Mouse (Mus musculus) monocyte, adult 5-6 weeks (primary cell): ENCODE results near the gene Tgfbr2. TPM values are rescaled to one million over a fixed set of nuclear protein-coding genes. Genes with fewer than 3 reads are reported as not detected.

Experiments used
- ATAC-seq: fragments of 153-309, 156-312 bp; replicated peaks from 2 replicates; pipeline ENCODE4 v1.8.0; 2017; ENCODE audit warnings: mild to moderate bottlenecking; ENCODE audit not compliant: low TSS enrichment, insufficient number of reproducible peaks, severe bottlenecking, poor library complexity, low FRiP score
- total RNA-seq: library from RNA; stranded (forward); fragments of 200-1000, 200-491, 200-594 nt; gene quantifications from 3 replicates; pipeline ENCODE4 v1.2.3, GENCODE M21; 2017

Tgfbr2 gene
- 87.0 to 88.7 TPM (median 88.0 TPM) in 3 replicates for total RNA-seq

- ATAC-seq = peak; percentile 71
These were observed at the start of gene Tgfbr2 for GRCm38 (mm10) chr9:116174481-116175461. Gene Tgfbr2, minus strand, starts transcription at chr9:116175360.

GRCm38 (mm10) chr9:116223368-116223767 is 48.2 kb upstream of the Tgfbr2 start:
- ATAC-seq = no peak

- no peak for ATAC-seq
These were observed 47.5 kb upstream of the Tgfbr2 start for GRCm38 (mm10) chr9:116222643-116223042.

GRCm38 (mm10) chr9:116222000-116222399 is 46.8 kb upstream of the Tgfbr2 start:
- ATAC-seq = no peak

GRCm38 (mm10) chr9:116221565-116221964 is 46.4 kb upstream of the Tgfbr2 start:
- no peak for ATAC-seq

- no peak for ATAC-seq
These were observed 45.5 kb upstream of the Tgfbr2 start for GRCm38 (mm10) chr9:116220616-116221015.

- no peak for ATAC-seq
These were observed 45.0 kb upstream of the Tgfbr2 start for GRCm38 (mm10) chr9:116220159-116220515.

GRCm38 (mm10) chr9:116219234-116220158 is 44.3 kb upstream of the Tgfbr2 start:
- no peak for ATAC-seq

- no peak for ATAC-seq
These were observed 43.6 kb upstream of the Tgfbr2 start for GRCm38 (mm10) chr9:116218780-116219179.

GRCm38 (mm10) chr9:116217099-116217498 is 41.9 kb upstream of the Tgfbr2 start:
- ATAC-seq = no peak

- ATAC-seq = peak; percentile 60
These were observed 41.5 kb upstream of the Tgfbr2 start for GRCm38 (mm10) chr9:116216677-116217076.

- ATAC-seq = no peak
These were observed 39.1 kb upstream of the Tgfbr2 start for GRCm38 (mm10) chr9:116214296-116214695.

- no peak for ATAC-seq
These were observed 37.9 kb upstream of the Tgfbr2 start for GRCm38 (mm10) chr9:116212915-116213619.

GRCm38 (mm10) chr9:116212069-116212468 is 36.9 kb upstream of the Tgfbr2 start:
- no peak for ATAC-seq

- no peak for ATAC-seq
These were observed 33.2 kb upstream of the Tgfbr2 start for GRCm38 (mm10) chr9:116208169-116208904.

GRCm38 (mm10) chr9:116206901-116207300 is 31.7 kb upstream of the Tgfbr2 start:
- no peak for ATAC-seq

GRCm38 (mm10) chr9:116203675-116204074 is 28.5 kb upstream of the Tgfbr2 start:
- ATAC-seq = no peak

GRCm38 (mm10) chr9:116199127-116199526 is 24.0 kb upstream of the Tgfbr2 start:
- ATAC-seq = no peak
